Mouse (Mus musculus) intestine, postnatal 0 days (tissue): Measurements from ENCODE around the gene Efcab9. TPM values are rescaled to one million over a fixed set of nuclear protein-coding genes. Genes with fewer than 3 reads are reported as not detected.
A peak's percentile ranks its signal among the peaks of the same experiment; 100 is the strongest.

Source experiments
- ATAC-seq: fragments of 200-750 bp; cut with Nextera tagmentation; 2 replicates; pipeline ENCODE4 v1.8.0; 2017; ENCODE audit warnings: mild to moderate bottlenecking, moderate TSS enrichment, moderate library complexity
- H3K27ac ChIP-seq: fragments of 300-500 bp; sonication (generic); 2 replicates; pipeline ENCODE4 v1.5.1; 2014; ENCODE audit warnings: mild to moderate bottlenecking, low read depth, low read length, moderate library complexity
- H3K27me3 ChIP-seq: fragments of 300-500 bp; sonication (generic); replicated peaks from 2 replicates; pipeline ENCODE4 v1.6.1; 2014; ENCODE audit warnings: low read length, mixed read lengths; ENCODE audit not compliant: control insufficient read depth, insufficient read depth
- H3K36me3 ChIP-seq: fragments of 300-500 bp; sonication (generic); 2 replicates; pipeline ENCODE4 v1.6.1; 2014; ENCODE audit warnings: mild to moderate bottlenecking, moderate library complexity; ENCODE audit not compliant: control insufficient read depth, insufficient read depth
- H3K4me1 ChIP-seq: fragments of 300-500 bp; sonication (generic); replicated peaks from 2 replicates; pipeline ENCODE4 v1.6.1; 2014; ENCODE audit warnings: antibody characterized with exemption, low read length, mixed read lengths; ENCODE audit not compliant: control insufficient read depth, insufficient read depth
- H3K4me2 ChIP-seq: fragments of 300-500 bp; sonication (generic); replicated peaks from 2 replicates; pipeline ENCODE4 v1.6.1; 2014; ENCODE audit warnings: low read depth, mild to moderate bottlenecking, moderate library complexity
- H3K4me3 ChIP-seq: fragments of 300-500 bp; sonication (generic); 2 replicates; pipeline ENCODE4 v1.5.1; 2014; ENCODE audit warnings: low read depth, low read length
- H3K9ac ChIP-seq: fragments of 300-500 bp; sonication (generic); 2 replicates; pipeline ENCODE4 v1.6.1; 2014; ENCODE audit warnings: mild to moderate bottlenecking, low read depth, low read length
- H3K9me3 ChIP-seq: fragments of 300-500 bp; sonication (generic); 2 replicates; pipeline ENCODE4 v1.6.1; 2016; ENCODE audit warnings: mixed run types; ENCODE audit not compliant: control insufficient read depth
- CTCF ChIP-seq: sonication (generic); IDR thresholded peaks from 2 replicates; pipeline ENCODE4 v1.5.1; 2016; ENCODE audit warnings: low read depth, mild to moderate bottlenecking, control low read depth, antibody characterized with exemption, moderate library complexity
- WGBS: fragments of 180-500 bp; shearing (Covaris S2); extraction: QIAGEN DNeasy Blood & Tissue Kit; methylation state at CpG from one replicate; pipeline ENCODE4 v1.1.7; 2014; 5-methylcytosine and 5-hydroxymethylcytosine counted together
- polyA plus RNA-seq: library from polyadenylated mRNA; unstranded; fragments of >200 nt; fragmentation: Nextera tagmentation; extraction: Ambion mirVana; gene quantifications from 2 replicates; pipeline ENCODE4 v1.2.1, GENCODE M21; 2015

Efcab9 gene
- polyA plus RNA-seq, 1 experiment from 2014 or later = 0.21 TPM

DNA sequence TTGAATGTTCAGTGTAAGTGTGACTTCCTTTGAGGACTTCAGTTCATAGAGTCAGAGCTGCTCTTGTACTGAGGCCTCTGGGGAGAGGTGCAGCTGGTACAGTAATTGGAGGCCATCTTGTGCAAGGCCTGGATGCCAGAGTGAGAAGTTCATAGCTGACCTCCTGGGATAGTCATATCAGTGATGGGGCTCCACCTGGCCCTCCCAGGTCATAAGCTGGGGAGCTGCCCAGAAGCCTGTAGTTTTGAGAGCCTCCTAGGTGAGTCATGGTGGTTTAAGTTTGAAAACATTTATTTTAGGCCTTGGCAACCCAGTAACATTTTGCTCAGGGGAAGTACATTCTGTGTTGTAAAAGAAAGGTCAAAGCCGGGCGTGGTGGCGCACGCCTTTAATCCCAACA, 26.1 kb upstream of the Efcab9 start:
- no peak for ATAC-seq
- Histone ChIP-seq H3K9ac (no peak overlapping the region), H3K4me2 (no peak overlapping the region), H3K27ac (no peak overlapping the region), H3K4me1 (0 out of 2 replicates have a peak, but pooled peaks cover 10% of the 10 kb centered on the region), H3K9me3 (no peaks in the 10 kb centered on the region), H3K27me3 (no peaks in the 10 kb centered on the region), H3K36me3 (no peaks in the 10 kb centered on the region), H3K4me3 (no peak overlapping the region)
- no peak for TF ChIP-seq CTCF
- WGBS = 87% methylated on average over 4 of the region's 4 CpGs

DNA sequence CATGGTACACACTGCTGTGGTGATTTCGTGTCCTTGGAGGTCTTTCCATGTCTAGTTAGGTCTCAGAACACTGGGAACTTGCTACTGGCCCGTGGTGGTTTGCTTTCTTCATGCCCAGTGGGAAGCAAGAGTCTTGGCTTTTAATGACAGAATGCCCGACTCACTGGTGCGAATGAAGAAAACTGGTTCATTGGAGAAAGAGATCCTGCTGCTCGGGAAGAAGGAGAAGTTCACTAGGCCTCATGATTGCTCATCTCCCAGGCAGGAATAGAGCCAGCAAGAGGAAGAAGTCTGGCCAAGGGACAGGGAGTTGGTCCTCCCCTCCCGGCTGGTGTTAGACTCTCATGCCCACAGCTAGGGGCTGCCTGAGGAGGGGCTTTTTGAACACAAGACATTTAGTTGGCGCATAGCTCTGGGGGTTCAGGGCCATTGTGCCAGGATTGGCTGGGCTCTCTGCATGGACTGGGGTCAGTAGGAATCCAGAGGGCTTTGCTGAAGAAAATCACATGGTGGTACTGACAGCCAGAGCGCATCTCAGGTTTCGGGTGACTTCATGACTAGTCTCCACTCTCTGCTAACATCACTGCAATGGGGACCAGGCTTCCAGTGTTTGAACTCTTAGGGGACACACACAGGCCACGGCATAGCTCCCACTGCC, 24.6 kb upstream of the Efcab9 start:
- no peak overlapping the region for H3K4me3 ChIP-seq
- H3K27ac ChIP-seq = no peak overlapping the region
- no peak overlapping the region for H3K4me2 ChIP-seq
- H3K36me3 ChIP-seq = no peaks in the 10 kb centered on the region
- 0 out of 2 replicates have a peak, but pooled peaks cover 10% of the 10 kb centered on the region for H3K4me1 ChIP-seq
- no peaks in the 10 kb centered on the region for H3K9me3 ChIP-seq
- ATAC-seq = no peak
- no peak for TF ChIP-seq CTCF
- no peak overlapping the region for H3K9ac ChIP-seq
- WGBS = 86% methylated on average over 10 of the region's 10 CpGs
- H3K27me3 ChIP-seq = no peaks in the 10 kb centered on the region

DNA sequence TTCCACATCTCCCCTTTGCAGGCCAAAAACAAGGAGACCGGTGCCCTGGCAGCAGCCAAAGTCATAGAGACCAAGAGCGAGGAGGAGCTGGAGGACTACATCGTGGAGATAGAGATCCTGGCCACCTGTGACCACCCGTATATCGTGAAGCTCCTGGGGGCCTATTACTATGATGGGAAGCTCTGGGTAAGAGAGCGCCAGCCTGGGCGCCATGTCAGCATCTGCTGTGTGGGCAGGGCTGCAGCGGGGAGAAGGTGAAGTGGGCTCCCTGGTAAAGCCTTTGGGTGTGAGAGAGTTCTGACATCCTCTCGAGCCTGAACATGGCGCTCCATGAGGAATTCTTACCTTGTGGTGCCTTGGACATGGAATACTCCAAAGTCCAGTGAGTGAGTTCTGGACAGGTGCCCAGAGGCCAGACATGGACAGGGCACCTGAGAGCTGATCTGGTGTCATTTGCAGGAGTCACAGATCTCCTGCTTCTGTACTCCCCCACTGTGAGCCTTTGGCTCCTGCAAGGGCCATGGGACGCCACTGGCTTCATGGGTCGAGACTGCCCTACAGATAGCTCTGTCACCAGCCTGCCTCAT, 23.3 kb upstream of the Efcab9 start:
- ATAC-seq = peak; percentile 46
- Histone ChIP-seq H3K27ac (peak overlapping the region; percentile 73), H3K9ac (no peak overlapping the region), H3K4me3 (no peak overlapping the region), H3K9me3 (no peaks in the 10 kb centered on the region), H3K4me2 (peak overlapping the region; percentile 17; the same call in 1 of the 2 replicates), H3K4me1 (0 out of 2 replicates have a peak, but pooled peaks cover 10% of the 10 kb centered on the region), H3K36me3 (no peaks in the 10 kb centered on the region), H3K27me3 (no peaks in the 10 kb centered on the region)
- WGBS = 84% methylated on average over 12 of the region's 12 CpGs
- TF ChIP-seq CTCF = no peak

DNA sequence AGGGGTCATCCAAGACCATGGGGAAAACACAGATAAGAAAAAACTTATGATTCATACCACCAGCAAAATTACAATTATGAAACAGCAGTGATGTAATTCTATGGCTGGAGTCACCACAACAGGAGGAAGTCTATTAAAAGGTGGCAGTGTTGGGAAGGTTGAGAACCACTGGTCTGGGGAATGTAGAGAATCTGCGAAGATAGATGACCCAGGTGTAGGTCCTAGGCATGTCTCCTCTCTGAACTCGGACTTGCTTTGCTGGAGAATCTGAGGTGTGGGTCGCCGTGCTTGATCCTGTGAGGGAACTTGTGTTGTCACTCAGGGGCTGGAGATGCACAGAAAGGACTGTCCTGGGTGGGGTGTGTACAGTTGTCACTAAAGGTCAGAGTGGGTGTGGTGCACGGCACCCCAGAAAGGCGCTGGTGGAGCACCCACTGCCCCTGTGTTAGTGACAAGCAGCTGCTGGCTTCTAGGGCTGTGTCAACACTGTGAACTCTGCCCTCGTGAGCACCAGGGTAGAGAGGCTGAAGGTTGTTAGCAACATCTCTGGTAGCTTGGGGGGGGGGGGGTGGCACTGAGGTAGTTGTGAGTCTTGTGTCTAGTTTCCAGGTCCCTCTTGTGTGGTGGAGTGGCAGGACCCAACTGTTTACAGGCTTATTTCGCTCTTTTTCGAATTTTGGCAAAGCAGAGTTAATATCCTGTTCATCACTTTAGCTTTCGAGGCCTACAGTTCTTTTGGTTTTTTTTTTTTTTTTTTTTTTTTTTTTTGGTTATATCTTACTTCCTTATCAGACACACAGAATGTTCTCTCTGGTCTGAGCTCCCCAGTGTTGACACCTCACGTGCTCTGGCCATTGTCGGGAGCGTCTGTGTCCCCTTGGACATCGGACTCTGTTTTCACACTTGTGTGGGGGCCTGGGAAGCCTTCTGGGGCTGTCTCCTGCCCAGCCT, 22.5 kb upstream of the Efcab9 start:
- Histone ChIP-seq H3K4me2 (peak overlapping the region; percentile 9; the same call in 1 of the 2 replicates), H3K4me3 (no peak overlapping the region), H3K9me3 (no peaks in the 10 kb centered on the region), H3K27me3 (no peaks in the 10 kb centered on the region), H3K9ac (no peak overlapping the region), H3K36me3 (no peaks in the 10 kb centered on the region), H3K4me1 (0 out of 2 replicates have a peak, but pooled peaks cover 10% of the 10 kb centered on the region), H3K27ac (peak overlapping the region; percentile 77)
- peak; percentile 73 for ATAC-seq
- WGBS = 54% methylated on average over 14 of the region's 14 CpGs
- TF ChIP-seq CTCF = no peak

DNA sequence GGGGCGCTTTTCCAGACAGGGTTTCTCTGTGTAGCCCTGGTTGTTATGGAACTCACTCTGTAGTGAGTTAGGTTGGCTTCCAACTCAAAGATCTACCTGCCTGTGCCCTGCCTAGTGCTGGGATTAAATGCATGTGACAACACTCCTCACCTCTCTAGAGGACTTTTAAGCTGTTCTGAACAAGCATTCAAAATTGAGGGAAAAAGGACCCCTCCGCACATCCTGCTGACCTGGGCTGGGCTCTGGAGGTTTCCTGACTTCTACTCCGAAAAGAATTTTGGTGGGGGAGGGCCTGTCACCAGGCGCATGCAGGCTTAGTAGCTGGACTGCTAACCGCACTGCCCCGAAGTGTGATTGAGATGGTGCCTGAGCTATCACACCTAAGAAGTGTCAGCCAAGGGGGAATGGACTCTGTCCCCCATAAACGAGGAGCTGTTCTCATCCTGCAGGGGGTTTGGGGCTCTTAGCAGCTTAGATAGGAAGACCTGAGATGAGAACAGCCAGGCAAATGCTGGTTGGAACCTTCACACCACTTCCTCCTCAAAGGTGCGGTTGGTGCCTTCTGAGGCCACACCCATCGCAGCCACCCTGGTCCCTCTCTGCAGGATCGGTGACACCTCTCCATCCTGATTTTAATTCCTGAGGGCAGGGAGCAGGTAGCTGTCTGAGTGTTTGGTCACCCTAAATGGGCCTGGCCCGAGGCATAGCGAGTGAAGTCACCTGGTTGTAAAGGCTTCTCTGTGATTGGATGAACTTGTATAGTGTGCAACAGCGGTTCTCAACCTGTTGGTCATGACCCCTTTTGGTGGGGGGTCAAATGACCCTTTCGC, 21.6 kb upstream of the Efcab9 start:
- Histone ChIP-seq H3K9ac (no peak overlapping the region), H3K9me3 (no peaks in the 10 kb centered on the region), H3K4me3 (no peak overlapping the region), H3K27me3 (no peaks in the 10 kb centered on the region), H3K27ac (peak overlapping the region; percentile 77), H3K36me3 (no peaks in the 10 kb centered on the region), H3K4me2 (no peak overlapping the region), H3K4me1 (0 out of 2 replicates have a peak, but pooled peaks cover 10% of the 10 kb centered on the region)
- 37% methylated on average over 14 of the region's 14 CpGs for WGBS
- peak; percentile 25 for ATAC-seq
- TF ChIP-seq CTCF = no peak
